Mouse (Mus musculus) midbrain, embryonic 13.5 days (tissue): ENCODE results near the gene Pkdrej. TPM values are rescaled to one million over a fixed set of nuclear protein-coding genes. Genes with fewer than 3 reads are reported as not detected.

Source experiments
- polyA plus RNA-seq: library from polyadenylated mRNA; unstranded; fragments of >200 nt; fragmentation: Nextera tagmentation; extraction: Ambion mirVana; gene quantifications from 2 replicates; pipeline ENCODE4 v1.2.1, GENCODE M21; 2015

Gene Pkdrej
- polyA plus RNA-seq, 1 experiment from 2014 or later = 0.03 TPM

Other genes with a start within 250 kb of the Pkdrej start
- 55.9 and 63.4 TPM in 2 replicates for gene Wnt7b, start 239.3 kb downstream of the Pkdrej start, polyA plus RNA-seq
- 0.54 and 0.96 TPM in 2 replicates for gene Ppara, start 86.8 kb downstream of the Pkdrej start, polyA plus RNA-seq
- 17.2 and 21.2 TPM in 2 replicates for gene Cdpf1, start 10.0 kb downstream of the Pkdrej start, polyA plus RNA-seq
- gene Ttc38, start 10.6 kb upstream of the Pkdrej start, polyA plus RNA-seq = 4.8 and 5.0 TPM in 2 replicates
- gene Gtse1, start 38.0 kb upstream of the Pkdrej start, polyA plus RNA-seq = 12.8 and 14.9 TPM in 2 replicates
- gene Trmu, start 57.6 kb upstream of the Pkdrej start, polyA plus RNA-seq = 48.8 and 53.9 TPM in 2 replicates
- 2.0 and 2.7 TPM in 2 replicates for gene Celsr1, start 212.0 kb upstream of the Pkdrej start, polyA plus RNA-seq
- 31.3 and 34.3 TPM in 2 replicates for gene Gramd4, start 236.0 kb upstream of the Pkdrej start, polyA plus RNA-seq